Mouse (Mus musculus) heart, embryonic 14.5 days (tissue): ENCODE measurements around the gene Gp1bb. TPM values are rescaled to one million over a fixed set of nuclear protein-coding genes. Genes with fewer than 3 reads are reported as not detected.

Experiments
- ATAC-seq: fragments of 200-750 bp; cut with Nextera tagmentation; 2 replicates; pipeline ENCODE4 v1.8.0; 2017; ENCODE audit warnings: low read depth, moderate TSS enrichment; ENCODE audit not compliant: insufficient number of reproducible peaks, insufficient read depth, low FRiP score
- H3K27ac ChIP-seq, 2 experiments: fragments of 200-500 bp in 1 of 2; fragments of 300-500 bp in 1 of 2; sonication (generic) in 1 of 2; replicated peaks in 1 of 2; 2 replicates each; pipeline ENCODE4 v1.5.1; 2012 to 2014; ENCODE audit warnings: low read depth in 2 of 2, low read length in 2 of 2, control low read depth in 1 of 2, mild to moderate bottlenecking in 1 of 2, mixed read lengths in 1 of 2; ENCODE audit not compliant: control insufficient read depth in 1 of 2, insufficient read depth in 1 of 2
- H3K27me3 ChIP-seq: fragments of 300-500 bp; sonication (generic); 2 replicates; pipeline ENCODE4 v1.6.1; 2014; ENCODE audit warnings: mild to moderate bottlenecking, low read length, control low read depth; ENCODE audit not compliant: control insufficient read depth, insufficient read depth
- H3K36me3 ChIP-seq: fragments of 300-500 bp; sonication (generic); 2 replicates; pipeline ENCODE4 v1.6.1; 2014; ENCODE audit warnings: mild to moderate bottlenecking, control low read depth, low read length, mixed read lengths; ENCODE audit not compliant: control insufficient read depth, insufficient read depth
- H3K4me1 ChIP-seq, 2 experiments: fragments of 200-500 bp in 1 of 2; fragments of 300-500 bp in 1 of 2; sonication (generic) in 1 of 2; 2 replicates each; pipeline ENCODE4 v1.6.1; 2012 to 2014; ENCODE audit warnings: low read length in 2 of 2, control low read depth in 1 of 2, mixed read lengths in 1 of 2; ENCODE audit not compliant: control insufficient read depth in 2 of 2, insufficient read depth in 2 of 2
- H3K4me2 ChIP-seq: fragments of 300-500 bp; sonication (generic); 2 replicates; pipeline ENCODE4 v1.6.1; 2014; ENCODE audit warnings: mild to moderate bottlenecking, low read length
- H3K4me3 ChIP-seq, 2 experiments: fragments of 200-500 bp in 1 of 2; fragments of 300-500 bp in 1 of 2; sonication (generic) in 1 of 2; 2 replicates each; pipeline ENCODE4 v1.5.1; 2012 to 2014; ENCODE audit warnings: low read length in 2 of 2, mild to moderate bottlenecking in 2 of 2, control low read depth in 1 of 2, low read depth in 1 of 2, moderate library complexity in 1 of 2; ENCODE audit not compliant: control insufficient read depth in 1 of 2, insufficient read depth in 1 of 2
- H3K9ac ChIP-seq: fragments of 300-500 bp; sonication (generic); 2 replicates; pipeline ENCODE4 v1.6.1; 2014; ENCODE audit warnings: mild to moderate bottlenecking, low read length
- H3K9me3 ChIP-seq: fragments of 300-500 bp; sonication (generic); 2 replicates; pipeline ENCODE4 v1.6.1; 2016; ENCODE audit warnings: low read length, control low read depth; ENCODE audit not compliant: control insufficient read depth
- WGBS: fragments of 180-500 bp; shearing (Covaris S2); extraction: QIAGEN DNeasy Blood & Tissue Kit; methylation state at CpG from one replicate; pipeline ENCODE4 v1.1.7; 2014; 5-methylcytosine and 5-hydroxymethylcytosine counted together
- polyA plus RNA-seq: library from polyadenylated mRNA; unstranded; fragments of >200 nt; fragmentation: Nextera tagmentation; extraction: Ambion mirVana; gene quantifications from 2 replicates; pipeline ENCODE4 v1.2.1, GENCODE M21; 2014

Gp1bb gene
- polyA plus RNA-seq, 1 experiment from 2014 or later = 4.5 TPM

- Histone ChIP-seq H3K27me3 (peaks cover 14% of the 10 kb centered on the region), H3K4me1 (peaks cover 17 to 22% of the 10 kb centered on the region in 2 experiments), H3K27ac (no peak overlapping the region), H3K4me3 (no peak overlapping the region), H3K36me3 (no peaks in the 10 kb centered on the region), H3K9ac (no peak overlapping the region), H3K4me2 (no peak overlapping the region), H3K9me3 (no peaks in the 10 kb centered on the region)
- ATAC-seq = no peak
- 45% methylated on average over 7 of the region's 7 CpGs for WGBS
Observed at GRCm38 (mm10) chr16:18601447-18601846, 20.8 kb downstream of the Gp1bb start.

- Histone ChIP-seq H3K4me2 (no peak overlapping the region), H3K27me3 (peaks cover 38% of the 10 kb centered on the region), H3K9ac (no peak overlapping the region), H3K4me3 (no peak overlapping the region), H3K36me3 (no peaks in the 10 kb centered on the region), H3K9me3 (no peaks in the 10 kb centered on the region), H3K27ac (no peak overlapping the region), H3K4me1 (peaks cover 3% of the 10 kb centered on the region in 2 experiments; a peak in 1 of 4 replicates)
- 68% methylated on average over 3 of the region's 3 CpGs for WGBS
- ATAC-seq = no peak
Observed at GRCm38 (mm10) chr16:18598006-18598405, 24.2 kb downstream of the Gp1bb start.

- Histone ChIP-seq H3K4me1 (peaks cover 2 to 6% of the 10 kb centered on the region in 2 experiments; a peak in 2 of 4 replicates), H3K27me3 (peaks cover 52% of the 10 kb centered on the region), H3K4me2 (no peak overlapping the region), H3K9me3 (no peaks in the 10 kb centered on the region), H3K27ac (no peak overlapping the region), H3K4me3 (no peak overlapping the region), H3K36me3 (no peaks in the 10 kb centered on the region), H3K9ac (no peak overlapping the region)
- WGBS = 40% methylated on average over 4 of the region's 5 CpGs
- no peak for ATAC-seq
Observed at GRCm38 (mm10) chr16:18596255-18596654, 25.9 kb downstream of the Gp1bb start.

GRCm38 (mm10) chr16:18593930-18594329 is 28.3 kb downstream of the Gp1bb start:
- Histone ChIP-seq H3K4me2 (no peak overlapping the region), H3K4me1 (peaks cover 9 to 21% of the 10 kb centered on the region in 2 experiments; a peak in 3 of 4 replicates), H3K4me3 (no peak overlapping the region), H3K27me3 (peaks cover 71% of the 10 kb centered on the region), H3K27ac (no peak overlapping the region), H3K9ac (no peak overlapping the region), H3K9me3 (no peaks in the 10 kb centered on the region), H3K36me3 (no peaks in the 10 kb centered on the region)
- WGBS = 66% methylated on average over 2 of the region's 2 CpGs
- ATAC-seq = no peak

- H3K9me3 ChIP-seq = no peaks in the 10 kb centered on the region
- 3% methylated on average over 59 of the region's 59 CpGs for WGBS
- H3K36me3 ChIP-seq = no peaks in the 10 kb centered on the region
- no peak overlapping the region; the same call in 1 of the 2 replicates for H3K9ac ChIP-seq
- peak overlapping the region; percentile 61 for H3K4me2 ChIP-seq
- H3K27me3 ChIP-seq = peaks cover 88% of the 10 kb centered on the region
- no peak overlapping the region for H3K27ac ChIP-seq
- peaks cover 11 to 34% of the 10 kb centered on the region in 2 experiments; a peak in 3 of 4 replicates for H3K4me1 ChIP-seq
- ATAC-seq = no peak
- peak overlapping the region; percentile 0 to 24; a peak in 3 of 4 replicates for H3K4me3 ChIP-seq
Observed at GRCm38 (mm10) chr16:18591047-18592018, 30.9 kb downstream of the Gp1bb start.

GRCm38 (mm10) chr16:18589804-18590790 is 32.1 kb downstream of the Gp1bb start, which contains the start of gene Tbx1:
TSS of gene Tbx1 (minus strand) at chr16:18590671.
- peaks cover 14 to 41% of the 10 kb centered on the region in 2 experiments; a peak in 3 of 4 replicates for H3K4me1 ChIP-seq
- no peak within 1 kb of the TSS; the same call in 1 of the 2 replicates for H3K9ac ChIP-seq
- peaks cover 95% of the 10 kb centered on the region for H3K27me3 ChIP-seq
- no peaks in the 10 kb centered on the region for H3K9me3 ChIP-seq
- no peaks in the 10 kb centered on the region for H3K36me3 ChIP-seq
- H3K4me2 ChIP-seq = peak within 1 kb of the TSS; percentile 65
- H3K4me3 ChIP-seq = peak within 1 kb of the TSS; percentile 36 to 37
- ATAC-seq = no peak
- 3% methylated on average over 48 of the region's 48 CpGs for WGBS
- no peak within 1 kb of the TSS for H3K27ac ChIP-seq

- Histone ChIP-seq H3K9me3 (no peaks in the 10 kb centered on the region), H3K27me3 (peaks cover 96% of the 10 kb centered on the region), H3K27ac (no peak overlapping the region), H3K4me3 (no peak overlapping the region), H3K9ac (no peak overlapping the region), H3K36me3 (no peaks in the 10 kb centered on the region), H3K4me1 (peaks cover 14 to 41% of the 10 kb centered on the region in 2 experiments; a peak in 3 of 4 replicates), H3K4me2 (no peak overlapping the region)
- 48% methylated on average over 9 of the region's 9 CpGs for WGBS
- no peak for ATAC-seq
Observed at GRCm38 (mm10) chr16:18589080-18589621, 33.1 kb downstream of the Gp1bb start.
